Mouse (Mus musculus): ENCODE data around the gene Galnt7.

The Galnt7 gene

DNA sequence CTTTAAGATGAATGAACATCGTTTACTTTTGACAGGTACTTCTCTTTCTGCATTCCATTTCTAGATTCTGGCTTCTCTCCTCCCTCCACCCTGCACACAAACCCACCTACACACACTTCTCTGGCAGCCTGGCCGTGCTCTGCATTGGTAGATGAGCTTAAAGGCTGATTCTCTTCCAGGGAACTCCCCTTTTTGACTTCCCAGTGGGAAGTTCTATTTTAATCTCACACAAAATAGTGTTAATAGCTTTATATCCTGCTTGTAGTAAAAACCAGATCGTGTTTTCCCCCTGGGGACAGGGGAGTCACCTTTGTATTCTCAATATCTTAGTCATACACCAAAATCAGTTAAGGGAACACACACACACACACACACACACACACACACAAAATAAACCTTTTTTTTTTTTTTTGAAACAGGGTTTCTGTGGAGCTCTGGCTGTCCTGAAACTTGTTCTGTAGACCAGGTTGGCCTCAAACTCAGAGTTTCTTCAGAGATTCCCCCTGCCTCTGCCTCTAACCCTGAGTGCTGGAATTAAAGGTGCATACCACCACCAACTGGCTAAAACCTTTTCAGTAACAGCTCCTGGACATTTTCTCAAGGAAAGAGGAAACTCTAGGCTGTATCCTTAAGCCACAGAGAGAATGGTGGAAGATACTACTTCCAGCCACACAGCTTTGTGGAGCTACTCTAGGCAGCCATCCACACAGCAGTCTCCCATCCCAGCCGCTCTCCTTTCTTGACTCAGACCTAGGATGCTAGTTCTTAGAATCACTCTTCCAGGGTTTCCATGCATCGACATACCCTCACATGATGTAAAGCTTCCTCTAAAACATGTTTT, 24.7 kb downstream of the Galnt7 start:
- no peak for DNase-seq

DNA sequence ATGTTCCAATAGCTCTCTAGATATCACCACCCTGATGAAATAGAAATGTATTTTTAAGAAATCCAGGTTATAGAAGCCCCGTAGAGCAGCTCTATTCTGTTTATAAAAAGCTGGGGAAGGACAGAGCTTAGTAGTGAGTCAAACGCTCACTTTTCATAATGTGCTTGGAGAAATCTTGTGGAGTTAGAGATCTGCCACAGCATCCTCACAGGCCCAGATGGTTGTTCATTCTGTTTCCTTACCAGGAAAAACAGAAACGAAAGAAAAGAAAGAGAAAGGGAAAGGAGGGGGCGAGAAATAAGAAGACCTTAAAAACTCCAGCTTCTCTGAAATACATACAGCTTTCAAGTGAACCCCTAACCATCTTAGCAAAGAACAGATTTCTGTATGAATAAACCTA, 28.9 kb downstream of the Galnt7 start:
- no peak for DNase-seq

DNA sequence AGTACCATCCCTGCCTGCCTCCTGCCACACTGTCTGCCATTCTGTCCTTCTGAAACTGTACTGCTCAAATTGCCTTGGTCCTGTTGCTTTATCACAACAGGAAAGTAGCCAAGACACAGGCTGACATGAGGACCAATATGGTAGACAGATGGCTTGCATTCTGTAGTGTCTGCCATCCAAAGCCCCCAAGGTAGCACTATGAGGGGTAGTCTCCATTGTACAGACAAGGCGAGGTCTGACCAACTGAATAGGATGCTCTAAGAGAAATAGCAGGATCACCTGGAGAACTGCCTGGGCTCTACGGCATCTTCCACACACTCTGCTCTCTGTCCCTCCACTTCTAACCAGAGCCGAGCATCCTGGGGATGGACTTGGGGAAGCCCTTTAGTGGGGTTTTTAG, 29.8 kb downstream of the Galnt7 start:
- no peak for DNase-seq

DNA sequence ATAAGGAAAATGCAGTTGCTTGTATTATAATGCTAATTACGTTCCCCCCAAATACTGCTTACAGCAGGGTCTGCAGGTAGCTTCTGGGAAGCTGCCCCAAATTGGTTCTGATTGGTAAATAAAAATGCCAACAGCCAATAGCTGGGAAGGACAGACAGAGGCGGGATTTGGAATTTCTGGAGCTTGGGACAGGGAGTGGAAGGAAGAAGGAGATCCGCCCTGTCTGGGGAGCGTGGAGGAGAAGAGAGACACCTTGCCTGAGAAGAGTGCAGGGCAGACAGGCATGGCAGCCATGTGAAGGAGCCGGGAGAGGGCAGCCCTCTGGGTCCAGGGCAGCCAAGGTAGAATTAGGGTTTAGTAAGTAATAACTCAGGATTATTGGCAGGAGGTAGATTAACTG, 35.9 kb downstream of the Galnt7 start:
- no peak for DNase-seq

DNA sequence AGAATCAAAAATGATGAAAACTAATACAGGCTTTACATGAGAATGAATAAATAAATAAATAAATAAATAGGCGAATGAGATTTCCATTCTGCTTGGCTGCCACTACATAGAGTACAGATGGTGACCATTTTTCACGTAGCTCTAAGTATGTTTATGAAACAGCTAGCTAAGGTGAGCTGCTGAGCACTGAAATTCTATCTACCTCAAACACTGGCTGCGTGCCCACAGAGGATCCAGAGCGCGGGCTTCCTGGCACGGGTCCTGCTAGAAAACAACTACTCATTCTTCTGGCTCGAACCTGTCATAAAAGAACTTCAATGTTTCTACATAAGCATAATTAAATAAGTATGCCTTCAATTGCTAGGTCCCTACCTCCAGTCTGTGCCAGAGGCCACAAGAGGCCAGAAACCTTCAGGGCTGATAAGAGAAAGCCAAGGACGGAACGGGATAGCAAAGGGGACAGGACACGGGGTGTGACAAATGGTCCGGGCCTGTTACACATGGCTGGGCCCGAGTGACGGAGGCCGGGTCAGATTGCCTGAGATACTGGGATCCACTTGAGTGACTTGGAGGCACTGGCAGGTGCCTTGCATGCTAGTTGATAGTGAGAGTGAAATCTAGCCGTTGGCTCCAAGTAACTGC, 37.7 kb downstream of the Galnt7 start:
- DNase-seq: no peak

DNA sequence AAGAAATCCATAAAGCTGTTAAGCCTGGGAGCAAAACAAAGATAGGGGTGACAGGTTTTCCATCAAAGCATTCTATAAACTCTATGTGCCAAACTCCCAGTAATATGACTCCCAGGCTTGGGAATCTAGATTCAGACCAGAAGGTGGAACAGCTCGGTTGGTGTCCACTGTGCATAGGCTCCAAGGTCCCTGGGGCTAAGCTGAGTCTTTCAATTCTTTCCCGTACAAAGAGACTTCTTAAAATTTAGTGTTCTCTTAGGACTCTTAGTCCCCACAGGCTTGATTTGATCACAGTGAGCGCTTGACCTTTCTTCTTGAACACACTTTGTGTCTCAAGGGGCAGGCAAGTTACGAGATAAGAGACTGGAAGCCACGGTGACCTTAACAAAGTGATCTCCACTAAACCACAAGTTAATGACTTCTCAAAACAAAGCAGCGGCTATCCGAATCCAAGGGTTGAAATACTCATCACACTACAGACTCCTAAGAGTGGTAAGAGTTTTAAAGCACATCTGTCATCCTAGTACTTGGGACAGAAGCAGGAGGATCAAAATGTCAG, 41.3 kb downstream of the Galnt7 start:
- DNase-seq: no peak

DNA sequence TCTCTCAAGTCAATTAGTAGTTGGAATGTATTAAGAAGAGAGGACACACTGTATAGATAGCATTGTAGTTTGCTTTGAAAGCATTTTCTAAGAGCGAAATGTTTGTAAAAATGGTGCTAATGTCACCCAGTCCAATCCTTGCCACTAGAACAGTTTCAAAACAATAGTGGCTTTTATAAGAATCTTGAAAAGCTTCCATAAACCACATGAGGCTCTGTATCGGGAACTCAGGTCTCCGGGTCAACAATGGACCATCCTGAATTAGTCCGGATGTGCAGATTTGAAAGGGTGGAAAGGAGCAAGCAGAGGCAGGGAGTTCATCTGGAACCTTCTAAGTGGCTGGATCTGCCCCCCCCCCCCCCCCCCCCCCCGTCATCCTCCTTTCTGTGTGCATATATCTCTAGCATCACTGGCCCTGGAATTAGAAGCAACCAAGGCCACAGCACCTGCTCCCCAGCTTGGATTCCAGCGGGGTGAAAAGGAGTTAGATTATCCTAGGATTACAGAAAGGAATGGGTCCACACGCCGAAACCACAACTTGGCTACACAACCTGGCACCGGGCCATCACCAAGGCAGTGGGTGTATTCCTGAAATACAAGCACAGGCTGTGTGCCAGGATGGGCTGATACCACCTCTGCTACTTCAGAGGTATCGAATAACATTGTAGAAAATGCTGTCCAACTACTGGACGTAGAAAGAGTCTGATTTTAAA, 42.0 kb downstream of the Galnt7 start:
- no peak for DNase-seq

DNA sequence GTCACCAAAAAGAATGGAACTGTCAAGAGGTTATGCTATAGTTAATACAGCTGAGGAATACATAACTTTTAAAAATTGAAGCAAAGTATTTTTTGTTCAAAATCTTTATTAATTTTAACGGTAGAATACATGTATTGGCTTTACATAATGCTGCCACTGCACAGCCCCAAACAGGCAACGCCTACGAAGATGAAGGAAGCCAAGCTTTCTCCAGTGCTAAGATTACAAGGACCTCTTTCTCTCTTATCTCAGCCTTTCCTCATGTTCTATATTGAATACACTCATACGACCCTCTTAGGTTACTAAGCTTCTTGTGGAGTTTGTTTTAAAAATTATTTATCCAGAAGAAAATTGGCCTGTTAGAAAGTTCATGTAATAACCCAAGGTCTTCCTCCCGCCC, 50.3 kb downstream of the Galnt7 start:
- no peak for DNase-seq

DNA sequence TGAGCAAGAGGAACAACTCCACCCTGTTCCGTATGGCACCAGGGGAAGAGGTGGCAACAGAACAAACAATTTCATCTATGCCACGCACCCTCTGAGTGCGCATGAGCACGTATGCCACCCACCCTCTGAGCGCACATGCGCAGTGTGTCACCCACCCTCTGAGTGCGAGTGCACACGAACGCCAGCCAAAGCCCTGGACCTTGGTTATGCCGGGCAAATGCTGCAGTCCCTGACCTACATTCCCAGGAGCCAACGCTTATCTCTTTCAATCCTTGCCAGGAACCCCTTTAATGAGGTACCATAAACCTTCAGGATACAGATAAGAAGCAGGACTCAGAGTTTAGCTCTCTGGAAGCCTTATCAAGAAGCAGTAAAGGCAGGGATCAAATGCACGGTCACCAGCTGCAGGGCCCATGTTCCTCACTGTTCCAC, 50.8 kb downstream of the Galnt7 start:
- no peak for DNase-seq

DNA sequence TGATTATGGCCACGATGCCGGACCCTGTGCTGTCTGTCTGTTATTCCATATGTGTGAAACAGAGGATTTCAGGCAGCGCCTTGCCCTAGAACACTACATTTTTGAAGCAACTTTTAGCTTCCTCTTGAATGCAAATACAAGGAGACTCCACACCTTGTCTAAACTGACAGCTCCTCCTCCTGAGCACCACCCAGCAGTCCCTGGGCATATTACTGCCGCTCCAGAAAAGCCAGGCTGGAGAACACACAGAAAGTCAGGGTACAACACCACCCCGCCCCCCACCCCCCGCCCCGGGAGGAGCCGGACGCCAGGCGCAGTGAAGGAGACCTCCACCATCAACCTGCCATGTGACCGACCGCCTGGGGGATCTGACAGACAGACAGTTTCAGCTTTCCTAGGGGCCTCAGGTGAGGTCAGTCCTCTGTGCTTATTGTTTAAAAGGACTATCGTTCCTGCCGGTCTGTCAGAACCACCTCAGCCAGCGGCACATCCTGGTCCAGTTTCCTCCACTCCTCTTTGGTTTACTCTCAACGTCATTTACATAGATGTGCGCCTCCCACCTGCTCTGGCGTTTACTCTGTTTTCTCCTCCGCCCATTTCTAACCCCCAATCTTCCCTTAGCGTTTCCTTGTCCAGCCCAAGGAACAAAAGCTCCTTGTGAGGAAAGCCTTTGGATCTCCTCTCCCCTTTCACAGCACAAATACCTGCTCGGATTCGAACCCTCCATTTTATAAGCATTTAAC, 52.8 kb downstream of the Galnt7 start:
- no peak for DNase-seq

DNA sequence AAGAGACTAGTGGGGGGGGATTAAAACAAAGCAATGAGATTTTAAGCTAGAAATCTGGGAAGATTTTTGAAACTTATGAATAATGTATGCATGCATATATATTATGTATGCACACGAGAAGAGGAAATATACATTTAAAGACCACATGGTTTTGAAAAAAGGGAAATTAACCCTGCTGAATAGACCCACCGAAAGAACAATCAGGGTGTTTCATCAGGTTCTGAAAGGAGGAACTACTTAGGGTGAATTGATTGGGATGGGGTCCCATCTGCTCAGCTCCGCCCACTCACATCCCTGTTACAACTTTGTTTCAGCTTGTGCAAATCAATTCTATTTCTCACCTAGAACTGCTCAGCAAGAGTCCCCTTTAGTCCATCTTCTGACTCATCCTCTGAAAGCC, 57.0 kb downstream of the Galnt7 start:
- no peak for DNase-seq

DNA sequence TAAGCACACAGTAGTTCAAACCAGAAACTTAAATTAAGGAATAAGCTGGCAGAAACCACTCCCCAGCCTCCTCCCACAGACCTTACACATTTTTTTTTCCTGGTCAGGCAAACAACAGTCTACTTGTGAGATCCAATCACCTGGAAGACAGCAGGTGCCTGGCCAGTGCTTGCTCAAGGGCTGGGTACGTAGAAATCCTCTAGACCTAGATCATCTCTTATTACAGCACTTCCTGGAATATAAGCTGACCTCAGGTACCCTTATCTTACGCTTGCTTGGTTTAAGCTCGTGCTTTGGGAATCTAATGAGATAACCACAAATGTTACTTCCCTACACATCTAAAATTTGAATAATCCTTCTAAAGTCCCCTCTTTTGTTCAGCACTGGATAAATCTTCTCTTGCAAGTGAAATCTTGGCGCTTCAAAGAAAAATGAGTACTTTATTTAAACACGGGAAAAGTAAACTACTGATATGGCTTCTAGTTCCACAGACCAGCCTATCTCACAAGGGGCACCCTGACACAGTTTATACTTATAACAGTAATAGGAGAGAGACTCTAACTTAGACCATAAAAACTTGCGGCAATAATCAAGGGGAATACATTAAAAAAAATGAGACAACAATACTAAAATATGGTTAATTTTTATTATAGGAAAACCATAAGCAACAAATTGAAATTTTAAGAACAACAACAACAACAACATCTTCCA, 58.5 kb downstream of the Galnt7 start:
- DNase-seq: no peak

DNA sequence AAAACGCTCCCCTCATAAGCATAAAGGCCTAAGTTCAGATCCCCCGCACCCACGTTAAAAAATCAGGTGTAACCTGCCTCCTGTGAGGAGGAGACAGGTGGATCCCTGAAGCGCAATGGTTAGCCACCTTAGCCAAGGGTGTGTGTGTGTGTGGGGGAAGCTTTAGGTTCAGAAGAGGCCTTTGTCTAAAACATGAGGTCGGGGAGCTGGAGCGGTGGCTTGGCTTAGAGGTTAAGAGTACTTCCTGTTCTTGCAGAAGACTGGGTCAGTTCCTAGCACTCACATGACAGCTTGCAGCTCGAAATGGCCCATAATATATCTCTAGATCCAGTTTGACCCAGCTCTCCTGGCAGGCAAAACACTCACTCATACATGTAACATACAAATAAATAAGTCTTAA, 60.2 kb downstream of the Galnt7 start:
- no peak for DNase-seq

DNA sequence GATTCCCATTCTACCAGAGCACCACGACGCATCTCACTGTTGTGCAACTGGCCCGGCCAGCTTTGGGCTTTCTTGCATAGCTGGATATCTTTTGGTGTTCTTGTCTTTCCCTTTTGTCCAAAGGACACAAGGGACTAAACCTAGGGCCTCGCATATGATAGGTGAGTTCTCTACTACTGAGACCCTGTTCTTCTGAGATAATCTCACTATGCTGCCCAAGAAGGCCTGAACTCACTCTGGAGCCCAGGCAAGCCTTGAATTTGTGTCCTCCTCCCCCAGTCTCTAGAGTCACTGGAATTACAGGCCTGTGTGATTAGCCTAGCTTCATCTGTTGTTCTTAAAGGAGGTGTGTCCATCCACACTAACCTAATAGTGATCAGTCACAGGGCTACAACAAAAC, 61.2 kb downstream of the Galnt7 start:
- DNase-seq: no peak

DNA sequence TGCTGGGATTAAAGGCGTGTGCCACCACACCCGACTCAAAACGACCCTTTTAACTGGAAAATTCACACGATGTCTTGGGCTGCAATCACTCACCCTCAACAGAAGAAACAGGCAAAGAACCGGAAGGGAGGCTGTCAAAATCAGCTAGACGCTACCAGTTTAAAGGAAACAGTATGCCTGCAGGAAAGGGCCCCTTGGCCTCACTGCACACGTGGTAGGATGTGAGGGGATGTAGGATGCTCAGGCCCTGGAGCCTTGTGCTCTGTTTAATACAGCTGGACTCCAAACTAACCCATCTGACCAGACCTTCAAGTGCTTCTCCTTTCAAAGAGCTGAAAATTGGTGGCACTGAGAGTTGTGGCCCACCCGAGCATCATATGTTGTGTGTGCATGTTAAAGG, 62.8 kb downstream of the Galnt7 start:
- DNase-seq: no peak

DNA sequence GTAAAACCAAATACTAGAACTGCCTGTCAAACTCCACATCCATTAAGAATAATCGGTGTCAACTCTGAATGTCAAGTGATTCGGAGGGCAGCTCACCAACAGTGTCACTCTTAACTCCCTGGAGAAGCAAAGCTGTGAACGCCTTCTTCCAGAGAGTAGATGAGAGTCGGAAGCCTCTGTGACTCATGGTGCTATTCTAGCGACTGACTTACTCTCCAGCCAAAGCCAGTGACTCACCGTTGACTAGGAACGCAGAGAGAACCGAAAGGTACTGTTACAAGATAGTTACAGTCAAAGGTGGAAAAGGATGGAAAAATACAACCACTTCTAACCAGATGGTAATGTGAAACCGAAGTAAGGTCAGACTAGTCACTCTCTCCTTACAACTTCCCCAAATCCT, 63.7 kb downstream of the Galnt7 start:
- no peak for DNase-seq

DNA sequence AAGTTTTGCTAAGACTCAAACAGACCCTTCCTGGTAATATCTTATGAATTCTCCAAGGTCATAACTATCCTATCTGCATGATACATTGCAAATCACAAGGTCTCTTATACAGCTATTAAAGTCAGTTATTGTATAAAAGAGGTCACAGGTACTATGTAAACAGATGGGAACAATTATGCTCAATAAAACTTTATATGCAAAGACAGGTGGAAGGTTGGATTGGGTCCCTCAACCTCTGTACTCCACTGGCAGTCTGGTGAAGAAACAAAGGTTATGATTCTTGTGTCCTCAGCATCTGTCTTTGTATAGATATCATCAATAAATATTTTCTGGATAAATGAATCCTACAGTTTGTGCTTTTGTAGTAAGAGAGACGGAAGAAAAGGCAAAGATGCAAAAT, 64.2 kb downstream of the Galnt7 start:
- DNase-seq: no peak

DNA sequence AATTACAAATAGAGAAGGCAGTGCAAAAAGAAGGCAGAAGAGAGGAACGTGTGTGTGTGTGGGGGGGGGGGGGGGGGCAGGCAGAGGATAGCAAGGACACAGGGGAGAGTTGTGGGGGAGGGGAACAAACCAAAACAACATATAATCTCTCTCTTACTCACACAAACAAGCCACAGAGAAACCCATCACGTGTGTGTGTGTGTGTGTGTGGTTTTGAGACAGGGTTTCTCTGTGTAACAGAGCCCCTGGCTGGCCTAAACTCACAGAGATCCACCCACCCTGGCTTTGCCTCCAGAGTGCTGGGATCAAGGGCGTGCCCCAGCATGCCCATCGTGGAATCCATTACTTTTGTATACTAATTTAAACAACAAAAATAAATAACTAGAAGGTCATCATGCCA, 66.2 kb downstream of the Galnt7 start:
- DNase-seq: no peak

DNA sequence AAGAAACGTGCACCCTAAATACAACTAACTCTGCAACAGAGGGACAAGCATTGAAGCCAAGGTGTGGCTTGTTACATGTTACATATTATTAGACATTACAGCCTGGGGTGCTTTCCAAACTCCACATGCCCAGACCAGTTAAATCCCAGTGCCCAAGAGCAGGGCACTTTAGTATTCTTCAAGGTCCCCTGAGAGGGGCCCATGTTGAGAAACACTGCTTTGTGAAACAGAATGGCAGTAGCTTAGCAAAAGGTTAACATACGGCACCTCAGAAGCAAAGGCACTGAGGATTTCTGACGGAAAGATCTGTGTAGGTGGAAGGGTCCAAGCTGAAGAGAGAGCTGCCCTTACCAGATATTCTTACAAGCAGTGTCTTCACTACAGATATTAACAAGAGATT, 67.0 kb downstream of the Galnt7 start:
- no peak for DNase-seq

DNA sequence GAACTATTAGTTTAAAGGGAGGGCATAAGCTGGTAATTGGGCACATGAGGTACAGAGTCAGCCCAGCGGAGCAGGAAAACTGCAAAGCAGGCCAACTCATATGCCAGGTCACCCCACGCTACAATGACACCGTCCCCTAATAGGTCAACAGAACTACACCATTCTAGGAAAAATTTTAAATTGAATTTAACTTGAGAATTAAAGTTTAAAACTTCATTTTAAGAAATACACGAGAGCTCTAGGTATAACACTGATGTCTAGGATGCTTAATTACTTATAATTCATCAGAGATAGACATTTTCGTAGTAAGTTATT, 67.7 kb downstream of the Galnt7 start:
- DNase-seq: no peak

DNA sequence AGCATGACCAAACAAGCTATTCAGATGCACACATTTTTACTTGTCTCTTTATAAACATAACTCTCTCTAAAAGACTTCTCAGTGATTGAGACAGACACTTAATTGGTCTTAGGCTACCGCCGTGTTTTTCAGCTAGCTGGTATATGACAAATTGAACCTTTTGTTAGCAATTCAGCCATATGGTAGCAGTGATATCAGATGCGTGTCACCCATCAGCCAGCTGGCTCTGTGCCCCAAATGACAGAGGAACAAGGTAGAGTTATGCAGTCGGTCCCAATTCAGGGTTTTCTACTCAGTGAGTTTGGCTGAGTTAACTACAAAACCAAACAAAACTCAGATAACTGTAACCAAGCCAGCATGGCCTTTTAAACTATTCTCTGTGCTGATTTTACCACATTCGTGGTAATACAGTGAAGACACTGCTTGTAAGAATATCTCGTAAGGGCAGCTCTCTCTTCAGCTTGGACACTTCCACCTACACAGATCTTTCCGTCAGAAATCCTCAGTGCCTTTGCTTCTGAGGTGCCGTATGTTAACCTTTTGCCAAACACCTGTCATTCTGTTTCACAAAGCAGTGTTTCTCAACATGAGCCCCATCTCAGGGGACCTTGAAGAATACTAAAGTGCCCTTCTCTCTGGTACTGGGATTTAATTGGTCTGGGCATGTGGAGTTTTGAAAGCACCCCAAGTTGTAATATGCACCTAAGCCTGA, 68.3 kb downstream of the Galnt7 start:
- no peak for DNase-seq

DNA sequence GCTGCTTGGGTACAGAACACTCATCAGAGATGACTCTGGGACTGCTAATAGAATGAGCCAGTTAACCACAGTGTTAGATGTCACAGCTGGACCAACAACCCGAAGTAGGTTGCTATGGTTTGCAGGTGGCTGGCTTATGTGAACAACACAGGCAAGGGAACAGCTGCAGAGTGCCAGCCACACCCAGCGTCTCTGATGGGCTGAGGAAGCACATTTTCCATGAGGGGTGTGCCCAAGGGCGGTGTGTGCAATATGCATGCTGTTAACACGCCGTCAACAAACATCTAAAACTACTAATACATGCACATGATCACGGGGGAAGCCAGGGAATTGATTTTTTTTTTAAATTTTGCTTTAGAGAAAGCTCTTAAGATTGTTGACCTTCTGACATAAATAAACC, 73.0 kb downstream of the Galnt7 start:
- DNase-seq: peak; percentile 86 to 92

All from thymus, adult 18-20 months (tissue).